Mouse (Mus musculus): ENCODE measurements around the gene Kcns1.

- TF ChIP-seq CTCF (conservative IDR thresholded peaks at IDR 0.05; ENCODE audit: insufficient read depth, insufficient read length, low read depth, low read length): no peak
- TF ChIP-seq POLR2A (IDR thresholded peaks at IDR 0.05; ENCODE audit: low read depth, low read length): no peak
Measured at GRCm38 (mm10) chr2:164190576-164190975, 19.7 kb upstream of the Kcns1 start, which contains the start of gene Wfdc12.

Measured in kidney, adult 2 months (tissue).